Mouse (Mus musculus) cerebral cortex, adult 2 months (tissue): Measurements from ENCODE around the gene Mcpt1.

ENCODE experiments used
- WGBS: fragments of 180-500 bp; shearing (Covaris S2); methylation state at CpG from one replicate; pipeline ENCODE4 v1.1.7; 2018; 5-methylcytosine and 5-hydroxymethylcytosine counted together

Mcpt1 gene

DNA sequence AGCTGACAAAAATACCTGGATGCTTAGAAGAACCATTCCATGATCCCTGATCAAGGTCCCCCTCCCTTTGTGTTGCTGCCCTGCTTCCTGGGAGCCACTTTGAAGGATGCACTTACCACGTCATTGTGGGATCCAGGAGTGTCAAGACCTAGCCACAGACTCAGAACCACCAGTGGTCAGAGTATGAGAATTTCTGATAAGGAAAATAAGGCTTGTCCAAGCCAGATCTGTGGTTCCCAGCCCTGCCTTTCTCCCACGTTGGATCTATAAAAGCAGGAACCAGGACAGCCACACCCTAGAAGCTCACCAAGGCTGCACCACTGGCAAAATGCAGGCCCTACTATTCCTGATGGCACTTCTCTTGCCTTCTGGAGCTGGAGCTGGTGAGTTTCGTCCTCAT, at the start of gene Mcpt1:
Mcpt1 (plus strand) TSS at position 301 of the 400 bp plus-strand sequence.
- 82% methylated on average over 3 of the region's 3 CpGs for WGBS

- WGBS = 82% methylated on average over 2 of the region's 3 CpGs
These were observed 30.3 kb upstream of the Mcpt1 start for GRCm38 (mm10) chr14:55987464-55987863.

GRCm38 (mm10) chr14:56013147-56013546, 4.6 kb upstream of the Mcpt1 start:
- WGBS = 74% methylated on average over 3 of the region's 3 CpGs

DNA sequence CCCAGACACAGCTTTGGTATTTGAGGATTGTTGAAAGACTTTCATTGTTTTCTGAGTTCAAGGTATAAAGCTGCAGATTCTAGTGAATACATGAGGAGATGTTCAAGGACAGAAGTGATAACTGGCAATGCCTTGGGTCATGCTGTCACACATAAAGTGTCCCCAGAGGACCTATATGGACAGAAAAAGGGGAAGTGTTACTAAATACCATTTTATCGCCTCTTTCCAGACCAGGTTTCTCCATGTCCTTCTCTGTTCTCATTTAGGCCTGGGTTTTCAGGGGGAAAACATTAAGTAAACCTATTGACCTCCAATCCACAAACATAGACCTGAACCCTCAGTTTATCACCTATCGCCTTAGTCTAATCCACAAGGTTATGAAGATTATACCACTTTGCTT, 3.8 kb upstream of the Mcpt1 start:
- 95% methylated on average over 2 of the region's 2 CpGs for WGBS

DNA sequence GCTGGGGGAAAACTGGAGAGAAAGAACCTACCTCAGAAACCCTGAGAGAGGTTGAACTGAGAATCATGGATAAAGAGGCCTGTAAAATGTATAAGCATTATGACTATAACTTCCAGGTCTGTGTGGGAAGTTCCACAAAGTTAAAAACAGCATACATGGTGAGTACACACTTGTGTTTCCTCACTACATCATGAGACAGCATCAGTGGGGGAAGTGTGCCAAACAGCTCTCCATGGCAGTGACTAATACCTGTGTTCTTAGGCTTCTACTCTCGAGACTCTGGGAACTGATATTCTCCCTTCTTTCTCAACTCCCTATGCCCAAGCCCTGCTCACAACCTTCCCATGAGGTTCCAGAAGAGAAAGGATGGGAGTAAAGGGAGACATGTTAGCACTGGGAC, 1.7 kb downstream of the Mcpt1 start:
- WGBS = 54% methylated on average over 1 of the region's 1 CpGs

GRCm38 (mm10) chr14:56021305-56021704, 3.5 kb downstream of the Mcpt1 start:
- 78% methylated on average over 4 of the region's 4 CpGs for WGBS

GRCm38 (mm10) chr14:56030395-56030794, 12.6 kb downstream of the Mcpt1 start, which contains the start of gene Mcpt9:
Mcpt9 (minus strand) TSS chr14:56030495.
- 80% methylated on average over 3 of the region's 3 CpGs for WGBS

DNA sequence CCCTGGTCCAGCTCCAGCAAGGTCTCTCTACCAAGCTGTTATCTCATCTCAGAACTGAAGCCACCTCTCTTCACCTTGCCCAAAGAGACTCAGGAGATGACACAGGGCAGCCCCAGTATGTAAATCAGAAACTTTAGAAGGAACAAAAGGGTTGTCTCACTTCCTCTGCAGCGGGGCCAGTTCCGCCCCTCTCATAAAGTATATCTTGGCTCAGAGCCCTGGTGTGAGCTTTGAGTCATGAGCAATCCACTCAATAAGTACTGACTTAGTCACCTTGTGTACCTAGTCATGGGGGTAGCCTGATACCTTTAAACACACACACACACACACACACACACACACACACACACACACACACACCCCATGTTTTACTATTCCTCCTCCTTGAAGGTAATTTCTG, 16.7 kb downstream of the Mcpt1 start:
- 72% methylated on average over 2 of the region's 2 CpGs for WGBS

DNA sequence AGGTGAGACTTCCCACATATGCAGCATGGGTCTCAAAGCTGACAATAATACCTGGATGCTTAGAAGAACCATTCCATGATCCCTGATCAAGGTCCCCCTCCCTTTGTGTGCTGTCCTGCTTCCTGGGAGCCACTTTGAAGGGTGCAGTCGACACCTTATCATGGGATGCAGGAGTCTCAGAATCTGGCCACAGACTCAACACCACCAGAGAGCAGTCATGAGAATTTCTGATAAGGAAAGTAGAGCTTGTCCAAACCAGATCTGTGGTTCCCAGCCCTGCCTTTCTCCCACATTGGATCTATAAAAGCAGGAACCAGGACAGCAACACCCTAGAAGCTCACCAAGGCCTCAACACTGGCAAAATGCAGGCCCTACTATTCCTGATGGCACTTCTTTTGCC, 24.0 kb downstream of the Mcpt1 start, which contains the start of gene Mcpt2:
Mcpt2 (plus strand) TSS at position 250 of the 400 bp plus-strand sequence.
- 88% methylated on average over 1 of the region's 1 CpGs for WGBS

GRCm38 (mm10) chr14:56055408-56055807, 37.6 kb downstream of the Mcpt1 start:
- WGBS = 89% methylated on average over 3 of the region's 3 CpGs

DNA sequence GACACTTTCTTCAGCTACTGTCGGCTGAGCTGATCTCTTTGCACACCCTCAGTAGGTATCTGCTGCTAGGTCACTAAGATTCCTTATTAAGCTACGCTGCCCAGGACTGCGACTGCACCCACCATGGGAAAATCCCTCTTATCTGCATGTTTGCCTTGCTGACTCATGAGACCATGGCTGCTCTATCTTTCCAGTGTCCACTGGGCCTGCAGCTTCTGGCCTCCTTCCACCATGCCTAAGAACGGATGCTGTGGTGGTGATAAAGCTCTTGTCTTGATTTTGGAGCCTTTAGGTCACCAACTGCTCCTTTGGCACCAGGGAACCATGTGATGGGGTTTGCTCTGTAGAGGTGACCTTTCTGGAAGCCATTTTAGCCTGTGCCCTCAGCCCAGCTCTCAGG, 40.0 kb downstream of the Mcpt1 start:
- WGBS = 91% methylated on average over 4 of the region's 4 CpGs

GRCm38 (mm10) chr14:56062213-56062612, 44.4 kb downstream of the Mcpt1 start, which contains the start of gene Mcpt4:
Mcpt4 (minus strand) TSS chr14:56062313.
- WGBS = 78% methylated on average over 3 of the region's 3 CpGs
